Mouse (Mus musculus): Measurements from ENCODE around the gene Slc18b1.

- TF ChIP-seq POLR2A (IDR thresholded peaks at IDR 0.05; ENCODE audit: insufficient read length, low read depth) (no peak), CEBPB (IDR thresholded peaks at IDR 0.05; ENCODE audit: insufficient read depth, poor library complexity, severe bottlenecking) (no peak)
Measured at GRCm38 (mm10) chr10:23754166-23754565, 42.6 kb upstream of the Slc18b1 start.

Data from myocyte (in vitro differentiated cells).